Mouse (Mus musculus) heart, postnatal 0 days (tissue): ENCODE data around the gene Tmem102. TPM values are rescaled to one million over a fixed set of nuclear protein-coding genes. Genes with fewer than 3 reads are reported as not detected.

Source experiments
- ATAC-seq: fragments of 200-750 bp; cut with Nextera tagmentation; 2 replicates; pipeline ENCODE4 v1.8.0; 2017; ENCODE audit warnings: low read depth, moderate number of reproducible peaks, moderate library complexity; ENCODE audit not compliant: insufficient read depth
- DNase-seq: peaks from one replicate; pipeline ENCODE4 v3.0.0-alpha.2; 2016; ENCODE audit warnings: low spot score
- H3K27ac ChIP-seq: fragments of 300-500 bp; sonication (generic); 2 replicates; pipeline ENCODE4 v1.5.1; 2014; ENCODE audit warnings: low read depth, mild to moderate bottlenecking
- H3K27me3 ChIP-seq: fragments of 300-500 bp; sonication (generic); 2 replicates; pipeline ENCODE4 v1.6.1; 2014; ENCODE audit warnings: low read length, mixed read lengths; ENCODE audit not compliant: control insufficient read depth, insufficient read depth
- H3K36me3 ChIP-seq: fragments of 300-500 bp; sonication (generic); replicated peaks from 2 replicates; pipeline ENCODE4 v1.6.1; 2014; ENCODE audit warnings: low read length, mixed read lengths; ENCODE audit not compliant: control insufficient read depth, insufficient read depth
- H3K4me1 ChIP-seq: fragments of 300-500 bp; sonication (generic); 2 replicates; pipeline ENCODE4 v1.6.1; 2014; ENCODE audit warnings: antibody characterized with exemption; ENCODE audit not compliant: control insufficient read depth, insufficient read depth
- H3K4me2 ChIP-seq: fragments of 300-500 bp; sonication (generic); 2 replicates; pipeline ENCODE4 v1.6.1; 2014; ENCODE audit warnings: low read depth, mild to moderate bottlenecking, low read length, moderate library complexity
- H3K4me3 ChIP-seq: fragments of 300-500 bp; sonication (generic); 2 replicates; pipeline ENCODE4 v1.5.1; 2014; ENCODE audit warnings: low read depth, low read length
- H3K9ac ChIP-seq: fragments of 300-500 bp; sonication (generic); replicated peaks from 2 replicates; pipeline ENCODE4 v1.6.1; 2014; ENCODE audit warnings: low read depth, low read length, mixed read lengths
- H3K9me3 ChIP-seq: fragments of 300-500 bp; sonication (generic); replicated peaks from 2 replicates; pipeline ENCODE4 v1.6.1; 2016; ENCODE audit warnings: low read length; ENCODE audit not compliant: control insufficient read depth
- CTCF ChIP-seq: IDR thresholded peaks from 2 replicates; pipeline ENCODE4 v1.5.1; 2016; ENCODE audit warnings: antibody characterized with exemption, control low read depth, low read depth
- EP300 ChIP-seq: IDR thresholded peaks from 2 replicates; pipeline ENCODE4 v1.6.1; 2016; ENCODE audit warnings: antibody characterized with exemption, low read depth
- WGBS: fragments of 180-500 bp; shearing (Covaris S2); extraction: QIAGEN DNeasy Blood & Tissue Kit; methylation state at CpG from one replicate; pipeline ENCODE4 v1.1.7; 2014; 5-methylcytosine and 5-hydroxymethylcytosine counted together
- polyA plus RNA-seq: library from polyadenylated mRNA; unstranded; fragments of >200 nt; fragmentation: Nextera tagmentation; extraction: Ambion mirVana; gene quantifications from 2 replicates; pipeline ENCODE4 v1.2.1, GENCODE M21; 2015
- total RNA-seq: library from RNA; depleted of rRNA; stranded (reverse); fragments of >200 nt; gene quantifications from 2 replicates; pipeline ENCODE4 v1.2.3, GENCODE M21; 2014; ENCODE audit warnings: low replicate concordance

Gene Tmem102
- total and polyA plus RNA-seq, 2 experiments from 2014 or later, result 2.6 to 2.7 TPM

DNA sequence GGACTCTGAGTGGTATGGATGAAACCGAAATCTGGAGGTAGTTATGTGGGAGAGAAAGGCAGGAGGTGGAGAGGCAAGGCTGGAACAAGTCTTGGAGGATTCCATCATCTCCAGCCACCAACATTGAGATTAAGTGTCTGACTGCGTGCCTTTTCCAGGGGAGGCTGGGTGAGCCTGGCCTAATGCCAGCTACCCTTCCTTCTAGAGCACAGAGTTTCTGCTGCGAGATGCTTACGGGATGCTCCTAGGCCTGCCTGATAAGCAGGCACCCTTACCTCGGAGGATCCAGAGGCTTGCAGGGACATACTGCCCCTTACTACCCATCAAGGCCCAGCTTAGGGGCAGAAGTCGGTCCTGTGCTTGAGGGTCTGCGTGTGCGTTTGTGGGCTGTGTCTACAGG is 28.1 kb upstream of the Tmem102 start:
- DNase-seq (no peak), ATAC-seq (no peak)
- TF ChIP-seq CTCF, result no peak
- TF ChIP-seq EP300, result no peak
- H3K9ac ChIP-seq, result no peak overlapping the region; the same call in 1 of the 2 replicates
- H3K27me3 ChIP-seq, result peaks cover 41% of the 10 kb centered on the region
- H3K9me3 ChIP-seq, result no peaks in the 10 kb centered on the region
- H3K4me3 ChIP-seq, result peak overlapping the region; percentile 31
- 47% methylated on average over 8 of the region's 8 CpGs for WGBS
- H3K36me3 ChIP-seq, result no peaks in the 10 kb centered on the region
- H3K27ac ChIP-seq, result no peak overlapping the region
- peak overlapping the region; percentile 59 for H3K4me2 ChIP-seq
- 0 out of 2 replicates have a peak, but pooled peaks cover 4% of the 10 kb centered on the region for H3K4me1 ChIP-seq

DNA sequence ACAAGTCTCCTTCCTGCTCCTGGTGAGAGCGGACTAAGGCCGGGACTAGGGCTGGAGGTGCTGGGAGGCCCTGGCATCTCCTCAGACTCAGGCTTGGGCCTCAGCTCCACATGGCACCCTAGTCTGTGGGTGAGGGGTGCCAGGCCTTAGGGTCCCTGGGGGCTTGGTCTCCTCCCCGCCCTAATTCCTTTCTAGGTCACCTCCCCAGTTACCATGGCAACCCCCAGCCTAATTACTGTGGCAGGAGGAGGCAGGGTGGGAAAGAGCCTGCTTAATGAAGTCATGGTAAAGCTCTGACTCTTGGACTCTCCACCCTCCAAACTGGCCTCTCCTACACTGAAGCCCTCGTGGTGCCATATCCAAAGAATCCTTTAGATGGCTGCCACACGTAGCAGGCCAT is 23.4 kb upstream of the Tmem102 start:
- ATAC-seq (no peak), DNase-seq (no peak)
- H3K27ac ChIP-seq, result no peak overlapping the region
- H3K27me3 ChIP-seq, result peaks cover 9% of the 10 kb centered on the region
- no peaks in the 10 kb centered on the region for H3K9me3 ChIP-seq
- H3K36me3 ChIP-seq, result 0 out of 2 replicates have a peak, but pooled peaks cover 15% of the 10 kb centered on the region
- H3K4me1 ChIP-seq, result no peaks in the 10 kb centered on the region
- TF ChIP-seq EP300, result no peak
- H3K4me2 ChIP-seq, result no peak overlapping the region
- WGBS, result 80% methylated on average over 5 of the region's 5 CpGs
- no peak overlapping the region for H3K9ac ChIP-seq
- H3K4me3 ChIP-seq, result no peak overlapping the region

- H3K9ac ChIP-seq, result no peak overlapping the region
- H3K4me1 ChIP-seq, result no peaks in the 10 kb centered on the region
- TF ChIP-seq CTCF (no peak), EP300 (no peak)
- H3K36me3 ChIP-seq, result 0 out of 2 replicates have a peak, but pooled peaks cover 15% of the 10 kb centered on the region
- no peaks in the 10 kb centered on the region for H3K9me3 ChIP-seq
- no peak for DNase-seq
- ATAC-seq, result no peak
- no peak overlapping the region for H3K4me3 ChIP-seq
- WGBS, result 73% methylated on average over 2 of the region's 2 CpGs
- H3K27me3 ChIP-seq, result no peaks in the 10 kb centered on the region
- H3K4me2 ChIP-seq, result no peak overlapping the region
- H3K27ac ChIP-seq, result no peak overlapping the region
Measured at GRCm38 (mm10) chr11:69823456-69823855, 18.0 kb upstream of the Tmem102 start.

- Histone ChIP-seq H3K36me3 (0 out of 2 replicates have a peak, but pooled peaks cover 11% of the 10 kb centered on the region), H3K9ac (no peak within 1 kb of the TSS), H3K9me3 (no peaks in the 10 kb centered on the region), H3K27ac (no peak within 1 kb of the TSS), H3K4me3 (no peak within 1 kb of the TSS), H3K4me2 (no peak within 1 kb of the TSS), H3K4me1 (no peaks in the 10 kb centered on the region), H3K27me3 (no peaks in the 10 kb centered on the region)
- DNase-seq (no peak), ATAC-seq (no peak)
- 76% methylated on average over 3 of the region's 3 CpGs for WGBS
- TF ChIP-seq EP300 (no peak), CTCF (no peak)
Measured at GRCm38 (mm10) chr11:69822080-69822479, 16.7 kb upstream of the Tmem102 start, which contains the start of gene Spem1. Gene Spem1, minus strand, starts transcription at chr11:69822180.

GRCm38 (mm10) chr11:69818871-69819270 is 13.4 kb upstream of the Tmem102 start:
- ATAC-seq, result no peak
- Histone ChIP-seq H3K27me3 (no peaks in the 10 kb centered on the region), H3K9me3 (no peaks in the 10 kb centered on the region), H3K4me2 (no peak overlapping the region), H3K9ac (no peak overlapping the region), H3K4me3 (no peak overlapping the region), H3K4me1 (no peaks in the 10 kb centered on the region), H3K36me3 (no peaks in the 10 kb centered on the region), H3K27ac (no peak overlapping the region)
- 87% methylated on average over 8 of the region's 8 CpGs for WGBS
- TF ChIP-seq CTCF (no peak), EP300 (no peak)
- DNase-seq, result no peak

GRCm38 (mm10) chr11:69818365-69818764 is 12.9 kb upstream of the Tmem102 start, which contains the start of gene Spem2:
Gene Spem2, minus strand, starts transcription at chr11:69818465.
- no peaks in the 10 kb centered on the region for H3K36me3 ChIP-seq
- no peak for TF ChIP-seq CTCF
- no peak within 1 kb of the TSS for H3K4me2 ChIP-seq
- no peak within 1 kb of the TSS for H3K27ac ChIP-seq
- H3K9me3 ChIP-seq, result no peaks in the 10 kb centered on the region
- DNase-seq, result no peak
- H3K4me3 ChIP-seq, result no peak within 1 kb of the TSS
- no peaks in the 10 kb centered on the region for H3K4me1 ChIP-seq
- WGBS, result 60% methylated on average over 2 of the region's 2 CpGs
- no peak for ATAC-seq
- no peak within 1 kb of the TSS for H3K9ac ChIP-seq
- no peaks in the 10 kb centered on the region for H3K27me3 ChIP-seq
